In the genomic region with DNA sequence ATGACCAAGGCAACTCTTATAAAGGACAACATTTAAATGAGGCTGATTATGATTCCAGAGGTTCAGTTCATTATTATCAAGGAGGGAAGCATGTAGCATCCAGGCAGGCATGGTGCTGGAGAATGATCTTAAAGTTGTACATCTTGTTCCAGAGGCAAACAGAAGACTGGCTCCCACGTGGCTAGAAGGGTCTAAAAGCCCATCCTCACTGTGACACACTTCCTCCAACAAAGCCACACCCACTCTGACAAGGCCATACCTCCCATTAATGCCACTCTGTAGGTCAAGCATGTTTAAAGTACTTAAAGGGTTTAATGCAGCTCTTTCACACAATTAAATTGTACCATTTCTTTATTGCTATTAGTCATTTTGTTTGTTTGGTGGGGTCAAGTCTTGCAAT, we compare ENCODE assay signal across 21 mouse cellular contexts.
"Had no signal": no experiment of that assay in that cellular context is flagged by ENCODE, and none has a peak within 500 bp of the region (broad histone marks: within the 10 kb centered on the region; RNA-seq: fewer than 3 reads in every experiment).

No protein-coding gene starts in this region.

- DNase-seq: liver, postnatal 0 days; lung, adult 2 months; lung, postnatal 10 days; lung, postnatal 36 days; retina, postnatal 1 day; right cerebral cortex, adult 18-20 months; right cerebral cortex, postnatal 25 days; right cerebral cortex, postnatal 4 days; spleen, adult 18-20 months; thymus, adult 2 months; thymus, postnatal 14 days; thymus, postnatal 36 days had no signal

- ATAC-seq: liver, postnatal 0 days; midbrain, embryonic 13.5 days; midbrain, embryonic 15.5 days had no signal

- H3K4me2 ChIP-seq: liver, embryonic 15.5 days; lung, embryonic 15.5 days; midbrain, embryonic 11.5 days; midbrain, embryonic 13.5 days; midbrain, embryonic 15.5 days; neural tube, embryonic 13.5 days; neural tube, embryonic 15.5 days had no signal

- H3K9ac ChIP-seq: liver, embryonic 15.5 days; liver, postnatal 0 days; lung, embryonic 15.5 days; midbrain, embryonic 13.5 days; midbrain, embryonic 15.5 days; neural tube, embryonic 13.5 days; neural tube, embryonic 15.5 days had no signal

- H3K9me3 ChIP-seq: liver, embryonic 15.5 days; lung, embryonic 15.5 days; megakaryocyte, embryonic 14.5 days; midbrain, embryonic 13.5 days; midbrain, embryonic 15.5 days; neural tube, embryonic 13.5 days; neural tube, embryonic 15.5 days had no signal

- H3K27ac ChIP-seq: liver, embryonic 15.5 days; lung, embryonic 15.5 days; macrophage; midbrain, embryonic 13.5 days; midbrain, embryonic 15.5 days; neural tube, embryonic 13.5 days; neural tube, embryonic 15.5 days had no signal

- H3K4me3 ChIP-seq: liver, embryonic 15.5 days; lung, embryonic 15.5 days; megakaryocyte, embryonic 14.5 days; midbrain, embryonic 13.5 days; midbrain, embryonic 15.5 days; neural tube, embryonic 13.5 days; neural tube, embryonic 15.5 days had no signal

- H3K36me3 ChIP-seq: lung, embryonic 15.5 days; midbrain, embryonic 15.5 days had no signal

- H3K27me3 ChIP-seq: liver, embryonic 15.5 days; lung, embryonic 15.5 days; megakaryocyte, embryonic 14.5 days; midbrain, embryonic 13.5 days; midbrain, embryonic 15.5 days; neural tube, embryonic 13.5 days; neural tube, embryonic 15.5 days had no signal
